Mouse (Mus musculus) layer of hippocampus, postnatal 25 days (tissue): ENCODE data around the gene Hira. TPM values are rescaled to one million over a fixed set of nuclear protein-coding genes. Genes with fewer than 3 reads are reported as not detected.
"Not testable (repeated sequence)": the region's sequence is repeated elsewhere in the genome, so short reads cannot be mapped to it uniquely, and the experiment has no call there.

Experiments used
- DNase-seq, 2 experiments: peaks; one replicate each; pipeline ENCODE4 v3.0.0; 2022; ENCODE audit warnings: mixed read lengths in 2 of 2, low spot score in 1 of 2; ENCODE audit errors: extremely low spot score in 1 of 2
- total RNA-seq, 2 experiments: library from RNA; stranded (reverse); gene quantifications; 2 replicates each; pipeline ENCODE4 v1.2.3; 2021

Hira gene
- total RNA-seq = 10 to 100 TPM; 75.3 to 83.8 TPM

DNA sequence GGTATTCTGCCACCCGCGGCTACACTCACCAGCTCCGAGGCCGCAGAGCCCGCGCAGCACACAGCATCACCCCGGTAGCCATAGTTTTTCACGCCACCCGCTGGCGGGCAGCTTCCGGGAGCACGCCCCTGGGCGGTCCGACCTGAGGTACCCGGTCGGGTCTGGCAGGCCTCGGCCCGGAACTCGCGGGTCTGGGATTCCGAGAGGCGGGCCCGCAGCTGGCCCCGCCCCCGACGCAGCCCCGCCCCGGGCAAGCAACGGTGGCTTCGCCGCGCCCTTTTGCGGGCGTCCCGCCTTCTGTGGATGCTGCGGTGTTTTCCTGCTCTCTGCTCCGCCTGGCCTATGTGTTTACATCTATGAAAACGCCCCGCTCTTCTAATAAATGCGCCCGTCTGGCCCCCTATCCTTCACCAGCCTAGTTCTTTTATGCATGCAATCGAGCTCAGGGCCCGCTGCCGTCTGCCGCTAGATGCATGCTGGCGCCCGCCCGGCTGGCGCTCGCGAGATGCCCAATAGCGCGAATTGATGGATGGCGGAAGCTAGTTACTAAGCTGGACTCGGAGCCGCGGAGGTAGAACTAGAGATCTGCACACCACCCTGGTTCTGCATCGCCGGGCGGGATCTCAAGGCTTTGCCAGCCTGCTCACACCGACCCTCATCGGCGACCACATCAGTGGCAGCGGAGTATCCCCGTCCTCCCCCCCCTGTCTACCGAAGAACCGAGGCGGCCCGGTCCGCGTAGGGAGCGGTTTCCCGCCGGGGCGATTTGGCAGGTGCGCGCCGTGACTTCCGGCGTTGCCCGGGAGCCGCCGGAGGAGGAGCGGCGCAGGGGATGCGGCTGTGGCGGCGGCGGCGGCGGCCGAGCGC, at the start of gene Hira, which contains the start of gene Mrpl40:
TSS of gene Hira (plus strand) at position 596 of the 867 bp plus-strand sequence.
TSS of gene Mrpl40 (minus strand) at position 421 of the 867 bp plus-strand sequence.
- DNase-seq = peak; percentile 88 to 97

- DNase-seq = no peak
Measured at GRCm38 (mm10) chr16:18828630-18829029, 48.2 kb upstream of the Hira start.

DNA sequence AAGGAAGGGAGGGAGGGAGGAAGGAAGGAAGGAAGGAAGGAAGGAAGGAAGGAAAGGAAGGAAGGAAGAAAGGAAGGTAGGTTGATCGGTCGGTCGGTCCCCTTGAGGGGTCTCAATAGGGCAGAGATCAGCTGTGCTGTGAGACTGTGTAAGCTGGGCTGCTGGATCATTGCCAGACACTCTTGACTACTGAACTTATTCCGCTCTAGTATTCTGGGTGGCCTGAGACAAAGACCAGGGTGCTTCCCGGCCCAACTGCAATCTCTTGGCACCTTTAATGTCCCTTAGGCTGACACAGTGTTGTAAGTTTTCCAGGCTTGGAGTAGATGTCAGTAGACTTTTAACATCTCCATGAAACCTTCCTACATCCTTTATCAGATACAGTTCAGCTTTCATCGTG, 47.7 kb upstream of the Hira start:
- no peak for DNase-seq

DNA sequence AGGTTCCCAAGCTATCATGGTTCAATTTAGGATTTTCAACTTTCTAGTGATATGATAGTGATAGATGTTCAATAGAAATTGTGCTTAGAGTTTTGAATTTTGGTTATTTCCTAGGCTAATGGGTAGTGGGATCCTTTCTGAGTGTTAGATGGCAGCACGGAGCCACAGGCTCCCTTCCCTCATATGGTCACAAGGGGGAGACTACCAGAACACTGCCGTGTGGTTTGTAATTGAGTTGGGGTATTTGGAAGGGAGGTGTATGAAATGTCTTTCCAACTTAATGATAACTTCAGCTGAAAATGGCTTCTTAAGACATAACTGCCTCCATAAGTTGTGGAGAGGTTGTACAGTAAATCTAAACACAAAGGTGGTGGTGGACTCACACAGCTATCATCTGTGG, 43.4 kb upstream of the Hira start:
- DNase-seq = no peak

DNA sequence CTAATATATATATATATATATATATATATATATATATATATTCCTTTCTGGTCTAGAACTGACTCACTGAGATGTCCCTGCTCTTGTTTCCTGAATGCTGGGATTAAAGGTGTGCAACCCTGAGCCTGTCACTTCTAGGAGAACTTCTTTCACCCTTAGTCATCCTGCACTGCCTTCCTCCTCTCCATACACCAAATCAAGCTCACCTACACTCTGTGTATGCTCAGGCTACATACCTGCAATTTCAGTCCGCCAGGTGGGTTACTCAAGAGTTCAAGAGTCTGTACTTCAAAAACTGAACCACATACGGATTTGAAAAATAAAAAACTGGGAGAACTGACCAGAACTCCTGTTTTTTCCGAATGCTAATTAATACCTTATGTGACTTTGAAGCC, 40.8 kb upstream of the Hira start:
- no peak for DNase-seq

GRCm38 (mm10) chr16:18836468-18837208, 40.2 kb upstream of the Hira start, which contains the start of the genes 2510002D24Rik and Gm28539:
Gene 2510002D24Rik, plus strand, starts transcription at chr16:18836578.
Gene Gm28539, plus strand, starts transcription at chr16:18836584.
- peak; percentile 85 to 91 for DNase-seq

DNA sequence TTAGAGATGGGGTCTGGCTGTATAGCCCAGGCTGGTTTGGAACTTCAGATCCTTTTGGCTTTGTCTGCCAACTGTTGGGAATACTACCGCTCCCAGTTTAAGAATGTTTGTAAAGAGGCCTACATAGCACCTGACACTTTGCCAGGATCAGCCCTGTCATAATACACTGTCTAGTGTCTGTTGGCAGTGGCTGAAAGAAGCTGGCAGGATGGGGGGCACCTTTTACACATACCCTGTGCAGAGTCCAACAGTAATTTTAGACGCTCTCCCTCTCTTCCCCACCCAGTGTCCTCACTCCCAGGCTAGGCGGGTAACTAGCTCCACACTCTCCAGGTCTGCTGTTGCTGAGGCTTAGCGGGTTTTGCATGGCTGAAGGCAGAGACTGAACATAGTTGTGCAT, 38.5 kb upstream of the Hira start:
- DNase-seq = no peak

- DNase-seq = no peak
Measured at GRCm38 (mm10) chr16:18846301-18846820, 30.5 kb upstream of the Hira start.

DNA sequence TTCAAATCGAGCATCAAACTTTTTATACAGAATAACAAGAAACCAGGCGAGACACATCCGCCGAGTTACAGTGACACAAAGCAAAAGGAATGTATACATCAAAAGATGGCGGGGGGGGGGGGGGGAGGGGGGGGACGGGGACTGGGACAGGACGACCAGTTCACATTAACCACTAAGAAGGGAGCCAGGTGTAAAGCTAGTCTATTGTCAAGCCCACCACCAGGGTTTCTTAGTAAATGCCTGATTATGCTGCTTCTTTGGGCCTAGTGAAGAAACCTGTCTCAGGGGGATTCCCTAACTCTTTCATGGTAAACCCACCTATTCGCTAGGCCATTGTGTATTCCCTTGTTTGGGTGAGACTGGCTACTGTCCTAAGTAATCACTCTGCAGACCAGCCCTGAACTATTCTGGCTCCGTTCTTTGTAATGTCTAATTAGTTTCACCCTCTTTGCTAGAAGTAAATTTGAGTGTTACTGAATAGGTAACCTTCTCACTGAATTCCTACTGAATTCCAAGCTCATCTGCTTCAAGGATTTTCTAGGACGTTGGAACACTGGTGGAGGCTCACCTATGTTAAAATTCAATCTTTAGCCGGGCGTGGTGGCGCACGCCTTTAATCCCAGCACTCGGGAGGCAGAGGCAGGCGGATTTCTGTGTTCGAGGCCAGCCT, 27.2 kb upstream of the Hira start:
- not testable (repeated sequence) for DNase-seq

DNA sequence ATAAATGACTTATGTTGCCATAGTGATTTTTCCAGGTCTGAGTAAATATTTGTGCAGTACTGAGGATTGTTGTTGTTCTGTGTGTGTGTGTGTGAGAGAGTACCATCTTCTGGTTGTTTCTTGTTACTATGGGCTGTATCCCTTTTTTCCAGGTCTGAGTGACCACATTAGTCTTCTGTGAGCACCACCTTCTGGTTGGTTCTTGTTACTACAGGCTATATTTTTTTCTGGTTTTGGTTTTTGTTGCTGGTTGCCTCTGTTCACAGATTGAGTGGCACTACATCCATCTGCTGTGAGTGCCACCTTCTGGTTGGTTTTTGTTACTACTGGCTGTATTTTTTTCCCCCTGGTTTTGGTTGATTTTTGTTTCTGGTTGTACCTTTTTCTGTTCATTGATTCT, 18.3 kb upstream of the Hira start:
- no peak for DNase-seq

GRCm38 (mm10) chr16:18860186-18860585, 16.7 kb upstream of the Hira start:
- DNase-seq = no peak

DNA sequence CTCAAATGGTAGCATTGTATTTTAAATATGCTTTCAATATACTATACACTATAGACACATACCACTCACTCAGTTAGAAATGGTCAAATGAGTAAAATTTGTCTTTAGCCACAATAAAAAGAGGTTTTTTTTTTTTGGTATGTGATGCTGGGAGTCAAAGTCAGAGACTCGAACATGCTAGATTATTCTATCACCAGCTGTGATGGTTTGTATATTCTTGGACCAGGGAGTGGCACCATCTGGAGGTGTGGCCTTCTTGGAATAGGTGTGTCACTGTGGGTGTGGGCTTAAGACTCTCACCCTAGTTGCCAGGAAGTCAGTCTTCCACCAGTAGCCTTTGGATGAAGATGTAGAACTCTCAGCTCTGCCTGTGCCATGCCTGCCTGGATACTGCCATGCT, 6.3 kb upstream of the Hira start:
- DNase-seq = not testable (repeated sequence)

GRCm38 (mm10) chr16:18876091-18876441, 771 bp upstream of the Hira start:
- DNase-seq = no peak

- DNase-seq = peak; percentile 25 to 55
Measured at GRCm38 (mm10) chr16:18877386-18878090, 701 bp downstream of the Hira start.

- peak in 1 of 2 experiments; percentile 8 for DNase-seq
Measured at GRCm38 (mm10) chr16:18878091-18878720, 1.4 kb downstream of the Hira start.

DNA sequence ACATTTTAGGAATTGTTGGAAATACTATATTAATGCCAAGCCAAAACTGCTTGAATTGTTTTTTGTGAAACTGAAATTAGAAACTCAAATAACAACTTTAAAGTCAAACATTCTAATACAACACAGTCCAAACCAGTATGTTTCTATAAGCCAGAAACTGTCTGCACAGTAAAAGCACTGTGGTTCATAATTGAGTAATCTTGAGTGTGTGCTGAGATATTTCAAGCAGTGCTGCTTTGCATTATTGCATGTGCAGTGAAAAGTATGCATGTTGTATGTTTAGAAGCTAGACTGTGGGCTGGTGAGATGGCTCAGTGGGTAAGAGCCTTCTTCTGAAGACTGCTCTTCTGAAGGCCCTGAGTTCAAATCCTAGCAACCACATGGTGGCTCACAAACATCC, 7.2 kb downstream of the Hira start:
- no peak for DNase-seq

- DNase-seq = no peak
Measured at GRCm38 (mm10) chr16:18893840-18894372, 17.1 kb downstream of the Hira start.

GRCm38 (mm10) chr16:18895249-18895648, 18.4 kb downstream of the Hira start:
- no peak for DNase-seq

- no peak for DNase-seq
Measured at GRCm38 (mm10) chr16:18896429-18896828, 19.6 kb downstream of the Hira start.
